Mouse (Mus musculus) adrenal gland, adult 2 months (tissue): ENCODE measurements around the gene Gm973. TPM values are rescaled to one million over a fixed set of nuclear protein-coding genes. Genes with fewer than 3 reads are reported as not detected.

Experiments
- DNase-seq: peaks from one replicate; pipeline ENCODE4 v3.0.0; 2021
- long read RNA-seq: library from polyadenylated mRNA; stranded (forward); transcript quantifications from one replicate; pipeline ENCODE4 v2.0.0, GENCODE M21; 2021
- polyA plus RNA-seq: library from polyadenylated mRNA; depleted of rRNA; stranded (reverse); fragments of >200 nt; gene quantifications from 2 replicates; pipeline ENCODE4 v1.2.3, GENCODE M21; 2012; rRNA removed
- total RNA-seq, 2 experiments: library from RNA; stranded (reverse); gene quantifications; 2 replicates each; pipeline ENCODE4 v1.2.3; 2021

Gene Gm973
- total RNA-seq (10 to 100 TPM in 1 of 2 experiments, 1 to 10 TPM in 1; 1.4 to 40.9 TPM), polyA plus RNA-seq (0.46 and 0.83 TPM in 2 replicates)
- long read RNA-seq, partial matches to known transcripts, result 0 of 1 reads
- long read RNA-seq, other reads (novel, unspliced or antisense), result 1 of 1 reads

GRCm38 (mm10) chr1:59516026-59516917, at the start of gene Gm973:
Gene Gm973, plus strand, starts transcription at chr1:59516264.
- DNase-seq, result peak; percentile 28

GRCm38 (mm10) chr1:59469170-59469569, 46.9 kb upstream of the Gm973 start:
- DNase-seq, result no peak

- DNase-seq, result no peak
Observed at GRCm38 (mm10) chr1:59470766-59471165, 45.3 kb upstream of the Gm973 start.

- no peak for DNase-seq
Observed at GRCm38 (mm10) chr1:59472368-59473180, 43.5 kb upstream of the Gm973 start.

GRCm38 (mm10) chr1:59473181-59473555, 42.9 kb upstream of the Gm973 start:
- no peak for DNase-seq

- DNase-seq, result no peak
Observed at GRCm38 (mm10) chr1:59475618-59476017, 40.4 kb upstream of the Gm973 start.

GRCm38 (mm10) chr1:59478911-59479310, 37.2 kb upstream of the Gm973 start:
- DNase-seq, result no peak

- peak; percentile 24 for DNase-seq
Observed at GRCm38 (mm10) chr1:59480821-59481455, 35.1 kb upstream of the Gm973 start.

GRCm38 (mm10) chr1:59481456-59482291, 34.4 kb upstream of the Gm973 start:
- DNase-seq, result peak; percentile 96

- no peak for DNase-seq
Observed at GRCm38 (mm10) chr1:59482331-59482695, 33.8 kb upstream of the Gm973 start, which contains the start of gene Fzd7. Gene Fzd7, plus strand, starts transcription at chr1:59482424.

- peak; percentile 76 for DNase-seq
Observed at GRCm38 (mm10) chr1:59482696-59483520, 33.2 kb upstream of the Gm973 start.

- DNase-seq, result peak; percentile 82
Observed at GRCm38 (mm10) chr1:59483521-59484245, 32.4 kb upstream of the Gm973 start.

GRCm38 (mm10) chr1:59484314-59484713, 31.8 kb upstream of the Gm973 start:
- DNase-seq, result no peak

GRCm38 (mm10) chr1:59484791-59485785, 31.0 kb upstream of the Gm973 start:
- DNase-seq, result peak; percentile 35

GRCm38 (mm10) chr1:59485803-59486202, 30.3 kb upstream of the Gm973 start:
- DNase-seq, result no peak

GRCm38 (mm10) chr1:59487651-59488051, 28.4 kb upstream of the Gm973 start:
- peak; percentile 86 for DNase-seq

GRCm38 (mm10) chr1:59488481-59488880, 27.6 kb upstream of the Gm973 start:
- no peak for DNase-seq

- no peak for DNase-seq
Observed at GRCm38 (mm10) chr1:59488991-59489390, 27.1 kb upstream of the Gm973 start.
